Mouse (Mus musculus) brain, adult 2 months (tissue): Measurements from ENCODE around the gene Nudt2.
A peak's percentile ranks its signal among the peaks of the same experiment; 100 is the strongest.

Experiments
- DNase-seq: peaks from one replicate; pipeline ENCODE4 v3.0.0; 2011; ENCODE audit warnings: low read depth, low spot score

The Nudt2 gene

GRCm38 (mm10) chr4:41520641-41521040 is 55.7 kb downstream of the Nudt2 start:
- no peak for DNase-seq

- DNase-seq, result no peak
These were observed 57.2 kb downstream of the Nudt2 start for GRCm38 (mm10) chr4:41522136-41522535.

- peak; percentile 87 for DNase-seq
These were observed 57.8 kb downstream of the Nudt2 start for GRCm38 (mm10) chr4:41522788-41523187.

- DNase-seq, result no peak
These were observed 58.9 kb downstream of the Nudt2 start for GRCm38 (mm10) chr4:41523839-41524238.

GRCm38 (mm10) chr4:41524829-41525228 is 59.9 kb downstream of the Nudt2 start:
- DNase-seq, result no peak

- no peak for DNase-seq
These were observed 61.6 kb downstream of the Nudt2 start for GRCm38 (mm10) chr4:41526553-41526952.

DNA sequence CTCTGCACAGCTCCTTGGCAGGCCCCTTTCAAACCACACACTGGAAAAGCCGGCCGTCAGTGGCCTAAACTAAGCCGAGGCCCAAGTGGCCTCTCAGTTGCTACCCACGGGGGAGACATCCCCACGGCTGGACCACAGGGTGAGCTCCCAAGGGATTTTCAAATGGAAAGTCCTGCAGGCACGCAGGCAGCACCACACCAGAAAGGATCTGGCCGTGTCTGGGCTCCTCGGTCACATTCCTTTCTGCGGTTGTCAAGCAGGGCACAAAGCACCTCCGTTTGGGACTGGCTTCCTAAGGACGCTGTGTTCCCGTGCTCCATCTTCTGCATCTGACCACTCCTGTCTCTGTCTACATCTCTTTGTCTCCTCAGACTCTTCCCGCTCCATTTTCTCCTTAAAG is 62.1 kb downstream of the Nudt2 start:
- no peak for DNase-seq

DNA sequence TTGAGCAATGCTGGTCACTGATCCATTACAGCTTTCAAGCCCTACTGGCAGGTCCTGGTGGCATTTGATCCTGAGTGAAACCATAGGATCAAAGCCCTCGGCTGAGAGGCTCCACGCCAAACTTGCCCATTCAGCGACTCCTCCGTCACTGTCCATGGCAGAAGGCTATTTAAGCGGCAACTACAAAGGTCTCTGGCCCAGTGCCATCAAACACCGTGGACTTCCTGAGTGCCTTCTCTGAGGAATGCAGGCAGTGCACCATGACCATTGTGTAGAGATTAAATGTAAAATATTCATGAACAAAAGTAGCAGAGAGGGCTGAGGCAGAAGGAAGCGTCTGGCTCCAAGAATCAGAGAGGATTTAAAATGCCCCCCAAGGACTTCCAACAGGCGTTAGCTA is 63.0 kb downstream of the Nudt2 start:
- peak; percentile 79 for DNase-seq
